Mouse (Mus musculus) megakaryocyte-erythroid progenitor cell, adult 5 weeks (primary cell): Measurements from ENCODE around the gene Il17c. TPM values are rescaled to one million over a fixed set of nuclear protein-coding genes. Genes with fewer than 3 reads are reported as not detected.

Source experiments
- polyA plus RNA-seq: library from polyadenylated mRNA; stranded (reverse); fragments of >175 nt; gene quantifications from 2 replicates; pipeline ENCODE4 v1.2.3, GENCODE M21; 2012

The Il17c gene
- 0.98 and 1.5 TPM in 2 replicates for polyA plus RNA-seq

DNA sequence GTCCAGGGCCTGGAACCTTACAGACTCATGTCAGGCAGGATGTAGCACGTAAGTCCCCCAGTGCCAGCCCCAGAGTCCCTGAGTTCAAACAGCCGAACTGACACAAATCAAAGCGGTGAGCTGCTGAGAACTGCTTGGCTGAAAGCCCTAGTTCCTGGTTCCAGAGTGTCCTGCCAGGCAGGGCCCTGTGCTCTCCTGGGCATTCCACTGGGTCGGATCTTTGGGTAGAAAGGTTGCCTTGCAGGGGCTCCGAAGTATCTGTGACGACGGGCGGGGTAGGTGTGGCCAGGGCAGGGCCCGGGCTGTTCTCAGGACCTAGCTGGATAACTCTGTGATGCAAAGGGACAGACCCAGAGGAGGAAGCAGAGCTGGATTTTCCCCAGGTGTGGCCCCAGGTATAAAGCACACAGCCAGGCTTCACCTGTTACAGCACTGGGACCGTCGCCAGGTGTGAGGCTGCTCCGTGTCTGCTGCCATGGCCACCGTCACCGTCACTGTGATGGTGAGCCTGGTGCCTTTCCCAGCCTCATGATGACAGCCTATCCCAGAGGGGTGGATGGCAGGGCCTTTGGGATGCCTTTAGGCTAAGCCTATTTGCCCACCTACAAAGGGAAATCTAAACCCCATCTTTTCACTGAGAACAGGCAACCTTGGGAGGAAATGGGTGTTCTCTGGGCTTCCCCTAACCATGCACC lies at the start of gene Il17c:
TSS of gene Il17c (plus strand) at position 645 of the 695 bp plus-strand sequence.

DNA sequence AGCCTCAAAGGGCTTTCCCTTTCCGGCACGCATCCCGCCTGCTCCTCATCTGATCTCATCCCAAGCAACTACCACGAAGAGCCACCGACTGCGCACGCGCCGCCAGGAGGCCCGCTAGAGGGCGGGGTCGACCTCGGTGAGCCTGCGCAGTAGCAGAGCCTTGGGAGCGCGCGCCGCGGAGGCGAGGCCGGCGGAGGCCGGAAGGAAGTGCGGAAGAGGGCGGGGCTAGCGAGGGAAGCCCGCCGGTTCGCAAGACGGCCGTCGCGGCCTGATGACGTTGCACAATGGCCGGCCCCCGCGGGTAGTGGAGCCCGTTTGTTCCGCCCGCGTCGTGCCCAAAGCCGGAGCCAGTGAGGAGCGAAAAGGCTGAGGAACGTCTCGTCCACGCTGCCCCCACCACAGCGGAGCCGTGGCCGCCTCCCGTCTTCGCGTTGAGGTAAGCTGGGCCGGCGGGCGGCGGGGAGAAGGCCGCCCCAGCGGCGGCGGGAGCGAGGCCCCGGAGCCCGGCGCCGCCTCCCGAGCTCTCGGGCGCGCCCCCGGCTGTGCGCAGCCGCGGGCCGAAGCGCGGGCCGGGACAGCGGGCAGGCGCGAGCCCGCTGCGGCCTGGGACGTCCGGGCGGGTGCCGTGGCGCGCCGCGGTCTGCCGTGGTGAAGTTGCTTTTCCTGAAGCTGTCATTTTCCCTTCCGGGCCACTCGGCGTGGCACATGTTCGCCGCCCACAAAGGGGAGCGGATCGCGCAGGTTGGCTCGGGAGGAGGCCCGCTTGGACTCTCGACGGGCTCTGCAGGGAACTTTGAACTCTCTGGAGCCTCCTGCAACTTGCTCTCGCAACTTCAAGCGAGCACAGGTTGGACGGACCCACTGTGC lies 45.2 kb upstream of the Il17c start, which contains the start of gene Zc3h18:
TSS of gene Zc3h18 (plus strand) at position 245 of the 867 bp plus-strand sequence.

DNA sequence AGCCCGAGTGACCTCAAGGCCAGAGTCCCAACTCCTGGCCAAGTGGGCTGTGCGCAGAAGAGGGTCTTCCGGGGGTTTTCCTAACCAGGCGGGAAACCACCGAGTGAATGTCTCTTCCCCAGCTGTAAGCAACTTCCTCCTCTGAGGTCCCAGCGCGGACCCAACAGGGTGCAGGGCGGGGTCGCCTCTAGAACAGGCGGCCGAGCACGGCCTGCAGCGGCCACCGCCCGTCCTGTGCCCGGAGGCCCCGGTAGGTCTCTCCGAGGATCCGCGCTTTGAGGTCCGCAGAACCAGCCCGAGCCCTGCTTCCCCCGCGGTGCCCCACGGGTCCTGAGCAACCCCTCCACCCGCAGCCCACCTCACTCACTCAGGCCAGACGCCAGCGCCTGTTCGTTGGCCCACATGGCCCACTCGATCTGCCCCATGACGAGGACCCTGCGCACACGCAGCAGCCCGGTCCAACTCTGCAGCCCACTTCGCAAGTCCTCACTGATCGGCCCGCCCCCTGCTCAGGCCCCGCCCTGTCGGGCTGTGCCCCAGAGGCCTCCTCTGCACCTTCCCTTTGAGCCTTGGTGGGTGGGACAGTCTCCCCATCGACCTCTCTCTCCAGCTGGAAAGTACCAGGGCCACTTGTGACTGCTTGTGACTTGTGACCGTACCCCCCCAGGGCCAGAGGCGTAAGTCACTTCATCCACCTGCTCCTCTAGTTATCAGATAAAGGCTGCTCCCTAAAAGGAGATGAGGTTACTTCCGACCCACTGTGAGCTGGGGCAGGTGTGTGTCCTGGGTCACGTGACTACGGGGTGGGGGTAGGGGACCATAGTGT lies 10.8 kb downstream of the Il17c start, which contains the start of gene Cyba:
TSS of gene Cyba (minus strand) at position 488 of the 826 bp plus-strand sequence.

GRCm38 (mm10) chr8:122443262-122444006 lies 21.6 kb downstream of the Il17c start, which contains the start of gene Mvd:
Gene Mvd (minus strand): TSS chr8:122443422.

GRCm38 (mm10) chr8:122460524-122461472 lies 39.0 kb downstream of the Il17c start, which contains the start of gene Snai3:
Gene Snai3 (minus strand): TSS chr8:122460733.

Other genes starting within 250 kb of the Il17c start
- gene Zfpm1, start 139.9 kb upstream of the Il17c start, polyA plus RNA-seq: 410 and 679 TPM in 2 replicates
- 0.05 TPM in 1 of 2 replicates, not detected in the other for gene Trhr2, start 61.3 kb upstream of the Il17c start, polyA plus RNA-seq
- 119 and 172 TPM in 2 replicates for gene Zc3h18, start 45.4 kb upstream of the Il17c start, polyA plus RNA-seq
- 676 and 930 TPM in 2 replicates for gene Cyba, start 10.9 kb downstream of the Il17c start, polyA plus RNA-seq
- gene Mvd, start 21.4 kb downstream of the Il17c start, polyA plus RNA-seq: 8.7 and 10.5 TPM in 2 replicates
- gene Snai3, start 38.7 kb downstream of the Il17c start, polyA plus RNA-seq: 0.22 TPM in 2 replicates
- 72.3 and 82.1 TPM in 2 replicates for gene Rnf166, start 54.0 kb downstream of the Il17c start, polyA plus RNA-seq
- 26.0 and 31.1 TPM in 2 replicates for gene Ctu2, start 54.1 kb downstream of the Il17c start, polyA plus RNA-seq
- gene Piezo1, start 129.3 kb downstream of the Il17c start, polyA plus RNA-seq: 76.7 and 90.2 TPM in 2 replicates
- gene Cdt1, start 146.0 kb downstream of the Il17c start, polyA plus RNA-seq: 400 and 435 TPM in 2 replicates
- 259 and 276 TPM in 2 replicates for gene Aprt, start 154.9 kb downstream of the Il17c start, polyA plus RNA-seq
- 23.7 and 36.9 TPM in 2 replicates for gene Galns, start 189.4 kb downstream of the Il17c start, polyA plus RNA-seq
- gene Trappc2l, start 189.6 kb downstream of the Il17c start, polyA plus RNA-seq: 0.58 and 1.0 TPM in 2 replicates
- gene Pabpn1l, start 200.7 kb downstream of the Il17c start, polyA plus RNA-seq: 0.07 TPM in 1 of 2 replicates, not detected in the other